Mouse (Mus musculus) 416B (cell line): ENCODE measurements around the gene Olfr781.
"Not testable (repeated sequence)": the region's sequence is repeated elsewhere in the genome, so short reads cannot be mapped to it uniquely, and the experiment has no call there.

Experiments
- DNase-seq: peaks from one replicate; pipeline ENCODE4 v3.0.0; 2011; ENCODE audit warnings: low read depth

The Olfr781 gene

GRCm38 (mm10) chr10:129328554-129328953, at the start of gene Olfr781:
Gene Olfr781, plus strand, starts transcription at chr10:129328854.
- no peak for DNase-seq

GRCm38 (mm10) chr10:129312973-129313372, 15.7 kb upstream of the Olfr781 start:
- not testable (repeated sequence) for DNase-seq

- DNase-seq: not testable (repeated sequence)
Observed at GRCm38 (mm10) chr10:129313521-129313920, 15.1 kb upstream of the Olfr781 start.

GRCm38 (mm10) chr10:129317817-129318216, 10.8 kb upstream of the Olfr781 start, which contains the start of gene Olfr780:
Gene Olfr780, plus strand, starts transcription at chr10:129318117.
- no peak for DNase-seq

GRCm38 (mm10) chr10:129348550-129348949, 19.9 kb downstream of the Olfr781 start, which contains the start of gene Olfr782:
Gene Olfr782, plus strand, starts transcription at chr10:129348850.
- DNase-seq: no peak

- DNase-seq: not testable (repeated sequence)
Observed at GRCm38 (mm10) chr10:129352475-129352874, 23.8 kb downstream of the Olfr781 start.

GRCm38 (mm10) chr10:129356496-129356895, 27.8 kb downstream of the Olfr781 start:
- DNase-seq: not testable (repeated sequence)

- DNase-seq: no peak
Observed at GRCm38 (mm10) chr10:129357307-129357706, 28.7 kb downstream of the Olfr781 start.

- not testable (repeated sequence) for DNase-seq
Observed at GRCm38 (mm10) chr10:129374051-129374450, 45.4 kb downstream of the Olfr781 start.
